Mouse (Mus musculus) left cerebral cortex, adult 8-10 months (tissue): ENCODE measurements around the gene Tcp10c. TPM values are rescaled to one million over a fixed set of nuclear protein-coding genes. Genes with fewer than 3 reads are reported as not detected.
A peak's percentile ranks its signal among the peaks of the same experiment; 100 is the strongest.
"Not testable (repeated sequence)": the region's sequence is repeated elsewhere in the genome, so short reads cannot be mapped to it uniquely, and the experiment has no call there.

Experiments used
- DNase-seq, 2 experiments: peaks; one replicate each; pipeline ENCODE4 v3.0.0; 2022; ENCODE audit warnings: low spot score in 2 of 2
- total RNA-seq, 4 experiments: library from RNA; stranded (reverse); gene quantifications; 2 replicates each; pipeline ENCODE4 v1.2.4; 2022

Gene Tcp10c
- total RNA-seq: under 1 TPM; 0.27 to 0.46 (median 0.37) TPM

DNA sequence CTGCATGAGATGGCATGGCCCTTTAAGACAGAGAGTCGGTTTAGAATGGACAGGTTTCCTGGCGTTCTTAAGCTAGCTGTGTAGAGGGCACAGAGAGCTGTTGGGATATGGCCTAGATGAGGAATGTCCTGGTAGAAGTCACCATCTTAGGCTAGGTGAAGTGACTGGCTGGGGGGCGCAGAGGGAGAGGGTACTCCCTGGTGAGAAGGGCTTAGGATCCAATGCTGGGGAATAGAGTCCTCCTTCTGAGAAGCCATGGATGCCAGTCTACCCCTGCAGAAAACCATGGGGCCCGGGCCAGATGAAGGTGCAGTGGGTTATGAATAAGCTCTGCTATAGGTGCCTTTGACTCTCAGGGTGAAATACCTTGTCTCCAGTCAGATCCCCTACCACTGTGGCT lies at the start of gene Tcp10c:
Gene Tcp10c (plus strand): TSS at position 52 of the 400 bp plus-strand sequence.
- DNase-seq: not testable (repeated sequence)

DNA sequence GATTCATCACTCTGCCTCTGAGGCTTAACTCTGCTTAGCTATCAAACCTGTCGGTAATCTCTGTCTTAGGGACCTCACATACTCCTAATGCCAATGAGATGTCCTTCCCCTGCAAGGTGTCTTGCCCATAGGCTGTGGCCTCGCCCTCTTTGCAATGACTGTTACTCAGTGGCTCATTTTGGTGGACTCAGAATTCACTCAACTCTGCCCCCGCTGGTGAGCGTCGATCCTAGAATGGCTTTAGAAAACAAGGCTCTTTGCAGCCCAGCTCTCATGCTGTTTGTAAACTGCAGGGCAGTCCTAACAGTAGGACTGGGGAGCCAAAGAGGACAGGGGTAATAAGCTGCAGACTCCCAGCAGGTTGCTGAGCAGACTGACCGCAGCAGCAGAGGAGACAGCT lies 46.5 kb upstream of the Tcp10c start:
- not testable (repeated sequence) for DNase-seq

- DNase-seq: not testable (repeated sequence)
These were observed 46.0 kb upstream of the Tcp10c start for GRCm38 (mm10) chr17:13308344-13308743.

DNA sequence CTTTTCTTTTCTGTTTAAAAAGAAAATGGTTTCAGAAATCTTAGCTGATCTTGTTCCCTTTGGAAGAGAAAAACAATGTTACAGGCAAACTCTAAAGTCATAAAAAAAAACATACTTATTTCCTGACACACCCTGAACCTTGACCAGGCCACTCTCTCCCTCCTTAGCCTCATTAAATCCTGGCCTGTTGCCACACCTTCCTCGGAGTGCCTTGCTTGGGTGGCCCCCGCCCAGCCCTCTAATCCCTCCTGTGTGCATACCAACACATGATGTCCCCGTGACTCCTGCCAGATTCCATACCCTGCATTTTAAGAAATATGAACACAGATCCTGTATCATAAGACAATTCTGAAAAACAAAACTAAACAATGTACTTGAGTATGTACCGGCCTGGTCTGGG lies 45.6 kb upstream of the Tcp10c start:
- DNase-seq: not testable (repeated sequence)

GRCm38 (mm10) chr17:13309182-13309631 lies 45.2 kb upstream of the Tcp10c start:
- DNase-seq: not testable (repeated sequence)

- not testable (repeated sequence) for DNase-seq
These were observed 24.4 kb upstream of the Tcp10c start for GRCm38 (mm10) chr17:13329967-13330366.

- not testable (repeated sequence) for DNase-seq
These were observed 23.2 kb upstream of the Tcp10c start for GRCm38 (mm10) chr17:13331179-13331578.

- not testable (repeated sequence) for DNase-seq
These were observed 21.9 kb upstream of the Tcp10c start for GRCm38 (mm10) chr17:13332496-13332895.

DNA sequence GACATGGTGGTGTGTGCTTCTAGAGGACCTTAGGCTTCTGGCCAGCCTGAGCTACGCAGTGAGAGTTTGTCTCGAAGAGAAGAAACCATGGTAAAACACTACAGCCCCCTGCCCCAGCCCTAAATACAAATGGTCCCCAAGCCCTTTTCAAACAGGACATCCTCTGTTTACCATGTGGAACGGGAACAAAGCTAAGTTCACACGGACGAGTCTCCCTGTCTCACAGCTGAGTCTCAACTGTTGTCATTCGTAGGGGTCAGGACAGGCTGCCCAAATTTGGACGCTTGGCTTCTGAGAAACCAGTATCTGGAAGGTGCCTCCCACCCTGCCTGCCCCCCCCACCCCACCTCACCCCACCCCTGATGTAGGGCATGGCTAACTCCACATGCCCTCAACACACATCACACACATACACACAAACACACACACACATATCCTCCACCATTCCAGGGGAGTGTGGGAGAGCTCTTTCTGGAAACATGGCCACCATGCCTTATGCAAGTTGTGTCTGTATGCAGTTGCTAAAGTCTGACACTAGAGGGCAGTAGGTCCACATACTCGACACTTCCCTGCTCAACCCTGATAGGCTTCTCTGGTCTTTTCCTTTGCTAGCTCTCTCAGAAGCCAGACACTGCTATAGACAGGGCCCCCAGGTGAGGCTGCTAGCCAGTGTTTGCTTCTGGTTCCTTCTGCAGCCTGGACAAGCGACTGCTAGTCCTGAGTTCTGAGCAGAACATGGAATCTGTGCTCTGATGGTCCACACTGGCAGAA lies 17.2 kb upstream of the Tcp10c start:
- peak; percentile 46 to 51 for DNase-seq

- not testable (repeated sequence) for DNase-seq
These were observed 16.4 kb upstream of the Tcp10c start for GRCm38 (mm10) chr17:13337931-13338330.

- not testable (repeated sequence) for DNase-seq
These were observed 14.3 kb upstream of the Tcp10c start for GRCm38 (mm10) chr17:13340071-13340470.

GRCm38 (mm10) chr17:13345923-13346322 lies 8.4 kb upstream of the Tcp10c start:
- not testable (repeated sequence) for DNase-seq

- DNase-seq: not testable (repeated sequence)
These were observed 4.8 kb upstream of the Tcp10c start for GRCm38 (mm10) chr17:13349563-13349962.

GRCm38 (mm10) chr17:13353249-13353648 lies 1.1 kb upstream of the Tcp10c start:
- DNase-seq: not testable (repeated sequence)

DNA sequence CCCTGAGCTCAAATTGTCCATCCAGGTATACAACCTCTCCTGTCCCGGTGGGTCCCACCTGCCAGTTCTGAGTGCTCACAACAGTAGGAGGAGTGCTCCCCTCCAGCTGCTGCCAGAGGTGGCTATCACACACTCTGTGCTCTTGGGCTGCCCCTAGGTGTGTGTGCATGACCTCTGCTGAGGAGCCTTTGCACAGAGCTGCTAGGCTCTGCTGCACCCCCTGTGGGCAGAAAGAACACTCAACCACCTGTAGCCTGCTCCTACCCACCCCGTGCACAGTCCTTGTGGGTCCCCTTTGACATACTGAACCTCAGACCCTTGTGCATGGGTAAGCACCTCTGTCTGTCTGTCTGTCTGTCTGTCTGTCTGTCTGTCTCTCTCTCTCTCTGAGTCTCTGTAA lies 8.1 kb downstream of the Tcp10c start:
- DNase-seq: not testable (repeated sequence)

DNA sequence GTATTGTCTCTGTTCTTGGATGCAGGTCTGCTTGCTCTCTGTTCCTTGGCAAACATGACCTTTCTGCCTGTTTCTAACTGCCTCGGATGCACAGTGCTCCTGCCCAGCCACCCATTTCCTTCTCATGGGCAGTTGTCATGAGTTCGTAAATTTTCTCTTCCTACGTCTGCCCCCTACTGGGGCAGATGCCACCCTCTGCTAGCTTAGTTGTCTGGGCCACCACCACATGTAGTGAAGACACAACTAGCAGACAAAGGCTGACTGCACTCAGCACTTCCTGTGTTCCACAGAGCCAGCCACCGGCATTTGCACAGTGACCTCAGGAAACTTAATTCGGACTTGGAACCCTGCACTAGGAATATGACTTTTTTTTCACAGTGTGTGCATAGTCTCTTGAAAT lies 9.4 kb downstream of the Tcp10c start:
- DNase-seq: not testable (repeated sequence)

DNA sequence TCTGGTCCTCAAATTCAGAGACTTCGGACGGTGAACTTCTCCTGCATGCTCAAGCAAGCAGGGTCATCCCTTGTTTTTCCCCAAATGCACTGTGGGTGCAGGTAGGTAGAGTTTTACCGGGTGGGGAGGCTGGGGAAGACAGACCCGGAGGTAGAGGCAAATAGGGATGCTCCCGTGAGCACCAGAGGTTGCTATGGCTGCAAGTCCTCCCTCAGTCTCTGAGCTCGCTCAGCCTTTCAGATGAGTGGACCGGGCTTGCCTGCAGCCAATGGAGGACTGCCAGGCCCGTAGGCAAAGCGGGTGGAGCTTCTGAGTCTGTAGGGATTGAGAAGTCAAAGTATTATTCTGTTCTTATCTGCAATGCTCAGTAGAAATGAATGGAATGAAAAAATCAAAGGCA lies 9.8 kb downstream of the Tcp10c start:
- not testable (repeated sequence) for DNase-seq

GRCm38 (mm10) chr17:13367181-13367580 lies 12.8 kb downstream of the Tcp10c start:
- not testable (repeated sequence) for DNase-seq

DNA sequence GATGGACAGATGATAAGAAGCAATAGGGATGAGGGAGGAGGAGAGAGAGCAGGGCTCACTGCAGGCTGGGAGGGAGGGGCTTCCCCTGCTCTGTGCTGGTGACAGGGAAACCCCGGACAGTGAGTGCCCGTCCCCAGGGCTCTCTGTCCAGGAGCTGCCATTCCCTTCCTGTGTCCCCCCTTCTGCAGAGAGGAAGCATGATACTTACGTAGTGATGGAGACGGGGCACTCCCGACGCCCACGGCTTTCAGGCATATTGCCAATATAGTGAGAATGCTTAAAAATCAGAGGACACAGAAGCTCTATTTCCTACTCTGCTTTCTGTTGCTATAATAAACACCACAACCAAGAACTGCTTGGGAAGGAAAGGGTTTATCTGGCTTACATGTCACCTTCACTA lies 14.3 kb downstream of the Tcp10c start:
- not testable (repeated sequence) for DNase-seq

GRCm38 (mm10) chr17:13370746-13371145 lies 16.4 kb downstream of the Tcp10c start:
- not testable (repeated sequence) for DNase-seq

GRCm38 (mm10) chr17:13378341-13378740 lies 24.0 kb downstream of the Tcp10c start:
- DNase-seq: not testable (repeated sequence)

DNA sequence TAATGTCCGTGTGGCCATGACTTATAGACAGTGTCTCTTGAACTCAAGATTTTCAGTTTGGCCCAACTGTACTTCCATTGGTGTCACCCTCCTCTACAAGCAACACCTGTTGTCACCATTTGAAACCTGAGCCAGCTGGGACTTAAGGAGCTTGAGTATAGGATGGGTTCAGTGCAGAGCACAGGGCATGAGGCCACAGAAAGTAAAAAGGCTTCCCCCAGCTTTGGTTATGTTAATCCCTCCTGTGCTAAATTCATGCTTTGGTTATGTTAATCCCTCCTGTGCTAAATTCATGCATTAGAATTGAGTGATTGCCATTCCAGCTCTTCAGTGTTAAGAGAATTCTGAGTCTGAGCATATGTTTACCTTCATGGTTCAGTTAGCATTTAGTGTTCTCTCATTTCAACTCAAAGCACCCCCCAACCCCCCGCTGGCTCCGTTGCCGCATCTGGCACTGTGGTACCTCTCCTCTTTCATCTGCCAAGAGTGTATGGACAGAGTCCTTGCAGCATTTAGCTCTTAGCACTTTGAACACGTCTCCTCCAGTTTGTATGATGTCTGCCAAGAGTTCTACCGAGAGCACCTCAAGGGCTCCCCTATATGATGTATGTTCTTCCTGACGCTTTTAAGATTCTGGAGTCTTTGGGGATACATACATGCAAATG lies 25.7 kb downstream of the Tcp10c start:
- DNase-seq: not testable (repeated sequence)
